Mouse (Mus musculus) G1E (cell line): ENCODE measurements at regions not wholly inside any gene's neighbourhood (a gene's known extent, or its start where the extent isn't known, plus 50 kb on each side); places are given as distances from the start of the nearest gene placed in this dataset.

Experiments
- ATAC-seq: 2 replicates; pipeline ENCODE4 v1.8.0; 2016; ENCODE audit warnings: mild to moderate bottlenecking; ENCODE audit not compliant: insufficient number of reproducible peaks, poor library complexity, low FRiP score, severe bottlenecking; ENCODE audit errors: extremely low read depth
- DNase-seq: peaks from one replicate; pipeline ENCODE4 v3.0.0; 2012; ENCODE audit warnings: low spot score
- H3K27me3 ChIP-seq: 2 replicates; pipeline ENCODE4 v1.6.1; 2012; ENCODE audit warnings: mild to moderate bottlenecking, low read length, inconsistent platforms; ENCODE audit not compliant: insufficient read depth
- H3K36me3 ChIP-seq: replicated peaks from 2 replicates; pipeline ENCODE3; 2012; ENCODE audit warnings: mild to moderate bottlenecking, inconsistent platforms
- H3K4me1 ChIP-seq: 2 replicates; pipeline ENCODE4 v1.6.1; 2012; ENCODE audit warnings: low read depth, low read length, inconsistent platforms, mixed read lengths; ENCODE audit not compliant: insufficient read depth
- H3K4me3 ChIP-seq: 2 replicates; pipeline ENCODE4 v1.5.1; 2012; ENCODE audit warnings: low read depth, mild to moderate bottlenecking, inconsistent platforms, low read length, moderate library complexity, mixed read lengths
- H3K9me3 ChIP-seq: replicated peaks from 2 replicates; pipeline ENCODE4 v1.6.1; 2012; ENCODE audit warnings: inconsistent platforms
- CTCF ChIP-seq: IDR thresholded peaks from 2 replicates; pipeline ENCODE4 v1.5.1; 2012; ENCODE audit warnings: low read depth, low read length, inconsistent platforms, mixed read lengths
- GATA1 ChIP-seq: IDR thresholded peaks from 2 replicates; pipeline ENCODE4 v1.6.1; 2012; ENCODE audit warnings: borderline replicate concordance, low read length, inconsistent platforms, mixed read lengths
- GATA2 ChIP-seq: IDR thresholded peaks from 2 replicates; pipeline ENCODE4 v1.6.1; 2012; ENCODE audit warnings: low read depth, low read length, inconsistent platforms, borderline replicate concordance
- POLR2AphosphoS5 ChIP-seq: IDR thresholded peaks from 2 replicates; pipeline ENCODE4 v1.6.1; 2012; ENCODE audit warnings: low read depth, low read length, inconsistent platforms; ENCODE audit not compliant: insufficient replicate concordance
- TAL1 ChIP-seq: conservative IDR thresholded peaks from 2 replicates; pipeline ENCODE4 v1.6.1; 2012; ENCODE audit warnings: low read depth, low read length, inconsistent platforms, mixed read lengths

DNA sequence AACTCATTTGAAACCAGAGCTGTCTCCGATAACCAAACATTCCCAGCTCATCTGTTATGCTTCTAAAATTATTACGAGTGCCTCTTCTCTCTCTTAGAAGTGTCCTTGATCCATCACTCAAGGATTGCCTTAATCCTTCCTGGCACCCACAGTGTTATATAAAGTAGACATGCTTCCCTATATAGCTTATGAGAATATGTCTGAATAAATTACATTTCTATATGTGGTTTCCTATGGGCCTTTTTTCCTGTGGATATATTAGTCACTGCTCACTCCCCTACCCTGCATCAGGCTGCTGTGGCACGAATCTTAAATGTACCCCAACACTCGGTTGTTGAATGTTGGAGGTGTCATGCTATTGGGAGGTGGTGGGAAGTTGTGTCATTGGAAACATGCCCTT, 100.3 kb downstream of the Eif4e start:
- DNase-seq (no peak), ATAC-seq (no peak)
- TF ChIP-seq TAL1: no peak
- TF ChIP-seq POLR2AphosphoS5: no peak
- no peak for TF ChIP-seq GATA2
- TF ChIP-seq GATA1: no peak
- TF ChIP-seq CTCF: no peak

DNA sequence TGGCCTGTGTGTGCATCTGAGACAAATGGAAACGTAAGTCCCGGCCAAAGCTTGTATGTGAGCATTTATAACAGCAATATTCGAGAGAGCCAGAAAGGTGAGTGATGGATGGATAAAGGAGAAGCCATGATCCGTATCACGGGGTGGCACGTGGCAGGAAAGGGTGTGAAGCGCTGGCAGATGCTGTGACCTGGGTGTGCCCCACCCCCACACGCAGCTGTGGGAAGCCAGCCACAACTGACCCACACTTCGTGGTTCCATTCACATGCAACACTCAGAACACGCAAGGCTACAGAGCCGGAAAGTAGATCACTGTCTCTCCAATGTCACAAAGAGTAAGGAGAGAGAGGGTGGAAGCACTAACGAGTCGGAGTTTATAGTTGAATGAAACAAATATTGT, 104.3 kb downstream of the Eif4e start:
- Histone ChIP-seq H3K9me3 (no peaks in the 10 kb centered on the region), H3K36me3 (no peaks in the 10 kb centered on the region), H3K27me3 (peaks cover 2% of the 10 kb centered on the region; the same call in 1 of the 2 replicates), H3K4me1 (no peaks in the 10 kb centered on the region), H3K4me3 (no peak overlapping the region)
- TF ChIP-seq GATA2: no peak
- TF ChIP-seq GATA1: no peak
- TF ChIP-seq POLR2AphosphoS5: no peak
- no peak for TF ChIP-seq TAL1
- no peak for TF ChIP-seq CTCF
- DNase-seq (no peak), ATAC-seq (no peak)

More for the DNA sequence above, 100.3 kb downstream of the Eif4e start:
- Histone ChIP-seq H3K27me3 (peaks cover 2% of the 10 kb centered on the region; the same call in 1 of the 2 replicates), H3K4me3 (no peak overlapping the region), H3K4me1 (no peaks in the 10 kb centered on the region), H3K36me3 (no peaks in the 10 kb centered on the region), H3K9me3 (no peaks in the 10 kb centered on the region)

DNA sequence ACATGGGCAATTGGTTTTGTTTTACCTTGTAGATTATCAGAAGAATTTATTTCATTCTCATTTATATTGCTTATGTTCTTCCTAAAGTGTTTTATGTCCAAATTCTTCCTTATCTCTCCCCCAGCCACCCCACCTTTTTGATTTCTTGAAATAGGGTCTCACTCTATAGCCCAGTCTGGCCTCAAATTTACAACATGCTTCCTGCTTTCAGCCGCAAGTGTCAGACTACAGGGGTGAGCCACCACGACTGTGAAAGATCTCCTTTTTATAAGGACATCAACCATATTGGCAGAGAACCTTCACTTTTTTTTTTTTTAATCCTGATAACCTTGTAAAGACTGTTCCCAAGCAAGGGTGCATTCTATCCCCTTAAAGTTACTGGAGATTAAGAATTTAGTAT, 106.1 kb downstream of the Eif4e start:
- no peak overlapping the region for H3K4me3 ChIP-seq
- peaks cover 4% of the 10 kb centered on the region for H3K27me3 ChIP-seq
- H3K36me3 ChIP-seq: no peaks in the 10 kb centered on the region
- TF ChIP-seq TAL1 (no peak), CTCF (no peak), POLR2AphosphoS5 (no peak), GATA1 (no peak), GATA2 (no peak)
- H3K4me1 ChIP-seq: no peaks in the 10 kb centered on the region
- no peaks in the 10 kb centered on the region for H3K9me3 ChIP-seq
- no peak for ATAC-seq
- no peak for DNase-seq

DNA sequence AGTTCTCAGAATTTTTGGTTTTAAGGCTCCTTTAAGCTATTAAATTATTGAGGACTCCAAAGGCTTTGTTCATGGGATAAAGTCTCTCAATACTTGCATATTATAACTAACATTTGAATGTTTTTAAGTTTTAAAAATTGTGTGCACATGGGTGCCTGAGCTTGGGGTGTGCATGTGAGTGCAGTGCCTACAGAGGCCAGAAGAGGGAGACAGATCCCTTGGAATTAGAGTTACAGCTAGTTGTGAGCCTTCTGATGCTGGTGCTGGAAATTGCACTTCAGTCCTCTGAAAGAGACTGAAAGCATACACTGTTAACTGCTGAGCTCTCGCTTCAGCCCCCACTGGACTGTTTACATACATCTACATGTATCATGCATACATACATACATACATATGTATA, 100.0 kb upstream of the Tspan5 start:
- DNase-seq: no peak
- Histone ChIP-seq H3K27me3 (peaks cover 5% of the 10 kb centered on the region; the same call in 1 of the 2 replicates), H3K4me1 (no peaks in the 10 kb centered on the region), H3K36me3 (no peaks in the 10 kb centered on the region), H3K4me3 (no peak overlapping the region), H3K9me3 (no peaks in the 10 kb centered on the region)
- TF ChIP-seq GATA2: no peak
- peak; percentile 64 for TF ChIP-seq CTCF
- no peak for ATAC-seq

DNA sequence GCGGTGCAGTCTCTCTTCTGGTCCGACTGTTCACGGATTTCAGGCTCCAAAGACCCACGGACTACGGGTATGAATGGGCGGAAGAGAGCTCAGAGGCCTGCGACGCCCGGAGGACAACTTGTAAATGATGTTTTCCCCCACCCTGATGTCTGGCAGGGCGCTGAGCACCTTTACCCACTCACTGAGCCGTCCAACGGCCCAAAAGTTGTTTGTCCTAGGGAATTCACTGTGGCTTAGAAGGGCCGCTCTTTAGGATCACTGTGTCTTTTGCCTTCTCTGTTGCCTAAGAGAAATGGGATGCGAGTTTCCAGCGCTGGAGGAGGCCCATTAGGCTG, 98.1 kb upstream of the Tspan5 start:
- H3K4me3 ChIP-seq: no peak overlapping the region
- TF ChIP-seq POLR2AphosphoS5 (no peak), GATA1 (no peak), CTCF (no peak), GATA2 (no peak), TAL1 (no peak)
- H3K36me3 ChIP-seq: no peaks in the 10 kb centered on the region
- peaks cover 5% of the 10 kb centered on the region; the same call in 1 of the 2 replicates for H3K27me3 ChIP-seq
- no peaks in the 10 kb centered on the region for H3K9me3 ChIP-seq
- no peak for DNase-seq
- H3K4me1 ChIP-seq: no peaks in the 10 kb centered on the region
- ATAC-seq: no peak

DNA sequence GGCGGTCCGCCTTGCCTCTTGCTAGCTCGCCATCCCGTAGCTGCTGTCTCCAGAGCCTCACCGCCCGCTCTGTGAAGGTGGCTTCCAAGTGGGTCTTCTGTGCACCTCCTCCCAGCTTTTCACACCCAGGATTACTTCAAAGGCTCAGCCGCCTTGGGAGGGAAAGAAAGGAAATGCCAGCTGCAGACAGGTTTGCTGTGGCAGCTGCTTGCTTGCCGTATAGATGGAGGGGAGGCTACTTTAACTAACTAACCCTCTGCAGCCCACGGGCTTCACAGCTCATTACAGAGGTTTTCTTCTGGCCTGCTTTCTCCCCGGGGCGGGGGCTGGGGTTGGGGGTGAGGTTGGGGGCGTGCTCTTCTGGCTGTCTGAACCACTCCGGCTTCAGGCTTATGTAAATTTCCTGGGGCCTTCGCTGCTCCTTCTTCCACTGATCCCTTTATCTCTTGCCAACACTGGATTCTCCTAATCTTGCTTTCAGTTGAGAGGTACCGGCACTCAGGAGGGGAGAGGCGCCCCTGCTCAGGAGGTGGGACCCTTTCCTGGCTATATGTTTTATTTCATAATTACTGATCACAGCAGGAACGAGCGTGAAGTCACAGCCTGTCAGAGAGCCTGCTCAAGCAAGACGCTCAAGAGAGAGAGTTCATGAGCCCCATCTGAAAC, 97.6 kb upstream of the Tspan5 start:
- H3K4me1 ChIP-seq: no peaks in the 10 kb centered on the region
- H3K4me3 ChIP-seq: no peak overlapping the region
- no peaks in the 10 kb centered on the region for H3K36me3 ChIP-seq
- peaks cover 5% of the 10 kb centered on the region; the same call in 1 of the 2 replicates for H3K27me3 ChIP-seq
- no peaks in the 10 kb centered on the region for H3K9me3 ChIP-seq
- DNase-seq: no peak
- ATAC-seq: no peak
- TF ChIP-seq POLR2AphosphoS5 (no peak), CTCF (no peak), GATA1 (no peak), TAL1 (no peak), GATA2 (no peak)

DNA sequence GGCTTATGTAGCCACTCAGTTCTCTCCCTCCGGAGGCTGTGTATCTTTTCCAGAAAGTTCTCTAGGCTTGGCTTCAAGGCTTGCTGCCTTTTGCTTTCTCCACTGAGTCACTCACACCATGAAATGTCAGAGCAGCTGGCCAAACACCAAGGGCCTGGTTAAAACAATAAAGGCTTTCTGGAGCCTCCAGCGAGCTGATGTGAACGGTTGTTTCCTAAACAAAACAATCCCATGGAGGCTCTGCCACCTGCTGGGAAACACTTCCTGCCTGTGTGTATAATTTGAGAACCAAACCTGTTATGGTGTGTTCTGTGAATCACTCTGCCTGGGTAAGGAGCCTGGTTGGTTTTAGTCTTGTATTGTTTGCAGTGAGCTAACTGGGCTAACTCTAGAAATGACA, 96.7 kb upstream of the Tspan5 start:
- Histone ChIP-seq H3K4me3 (no peak overlapping the region), H3K27me3 (peaks cover 5% of the 10 kb centered on the region; the same call in 1 of the 2 replicates), H3K4me1 (no peaks in the 10 kb centered on the region), H3K9me3 (no peaks in the 10 kb centered on the region), H3K36me3 (no peaks in the 10 kb centered on the region)
- ATAC-seq (no peak), DNase-seq (no peak)
- no peak for TF ChIP-seq TAL1
- no peak for TF ChIP-seq GATA2
- TF ChIP-seq POLR2AphosphoS5: no peak
- no peak for TF ChIP-seq CTCF
- TF ChIP-seq GATA1: no peak
